Mouse (Mus musculus): Measurements from ENCODE around the gene Cbx8. TPM values are rescaled to one million over a fixed set of nuclear protein-coding genes. Genes with fewer than 3 reads are reported as not detected.

Gene Cbx8
- polyA plus RNA-seq, 1 experiment from 2014 or later, result 8.6 TPM

Other genes starting within 250 kb of the Cbx8 start
- gene Rbfox3, start 129.4 kb downstream of the Cbx8 start, polyA plus RNA-seq (2015; fragmentation: Nextera tagmentation; extraction: Ambion mirVana), result 71.8 and 77.9 TPM in 2 replicates
- not detected in 2 replicates for gene Enpp7, start 52.8 kb downstream of the Cbx8 start, polyA plus RNA-seq (2015; fragmentation: Nextera tagmentation; extraction: Ambion mirVana)
- 15.3 and 17.1 TPM in 2 replicates for gene Cbx2, start 18.0 kb downstream of the Cbx8 start, polyA plus RNA-seq (2015; fragmentation: Nextera tagmentation; extraction: Ambion mirVana)
- gene Cbx4, start 45.3 kb upstream of the Cbx8 start, polyA plus RNA-seq (2015; fragmentation: Nextera tagmentation; extraction: Ambion mirVana), result 21.9 and 23.2 TPM in 2 replicates
- gene Tbc1d16, start 187.5 kb upstream of the Cbx8 start, polyA plus RNA-seq (2015; fragmentation: Nextera tagmentation; extraction: Ambion mirVana), result 56.1 and 57.1 TPM in 2 replicates
- gene Ccdc40, start 187.6 kb upstream of the Cbx8 start, polyA plus RNA-seq (2015; fragmentation: Nextera tagmentation; extraction: Ambion mirVana), result 14.6 and 15.4 TPM in 2 replicates
- gene Gaa, start 226.9 kb upstream of the Cbx8 start, polyA plus RNA-seq (2015; fragmentation: Nextera tagmentation; extraction: Ambion mirVana), result 95.1 and 105 TPM in 2 replicates